Mouse (Mus musculus) skeletal muscle tissue, adult 2 months (tissue): ENCODE measurements around the gene Src.

ENCODE experiments used
- DNase-seq: peaks from one replicate; pipeline ENCODE4 v3.0.0-alpha.2; 2012; ENCODE audit warnings: low read depth, low spot score

Src gene

GRCm38 (mm10) chr2:157412497-157412896 lies 5.7 kb upstream of the Src start:
- no peak for DNase-seq

- DNase-seq = no peak
These were observed 1.0 kb upstream of the Src start for GRCm38 (mm10) chr2:157417229-157417628.

DNA sequence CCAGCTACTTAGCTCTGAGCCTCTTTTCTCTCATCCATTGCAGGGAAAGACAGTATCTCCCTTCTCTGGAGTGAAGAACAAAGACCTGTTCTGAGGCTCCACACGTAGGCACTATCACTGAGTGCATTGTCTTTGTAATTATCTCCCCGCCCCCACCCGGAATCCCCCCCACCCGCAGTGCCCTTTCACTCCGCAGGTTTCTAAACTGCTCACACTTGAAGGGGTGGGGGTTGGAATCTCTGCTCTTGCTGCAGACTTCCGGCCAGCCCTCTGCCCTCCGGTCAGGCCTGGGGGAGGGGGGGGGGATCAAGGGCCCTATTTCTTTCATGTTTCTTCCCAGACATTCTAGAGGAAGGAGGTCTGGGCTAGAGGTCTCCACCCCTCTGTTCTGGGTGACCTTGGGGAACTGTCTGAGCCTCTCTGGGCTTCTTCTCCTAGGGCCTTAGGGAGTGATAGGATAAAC lies 396 bp downstream of the Src start:
- no peak for DNase-seq

DNA sequence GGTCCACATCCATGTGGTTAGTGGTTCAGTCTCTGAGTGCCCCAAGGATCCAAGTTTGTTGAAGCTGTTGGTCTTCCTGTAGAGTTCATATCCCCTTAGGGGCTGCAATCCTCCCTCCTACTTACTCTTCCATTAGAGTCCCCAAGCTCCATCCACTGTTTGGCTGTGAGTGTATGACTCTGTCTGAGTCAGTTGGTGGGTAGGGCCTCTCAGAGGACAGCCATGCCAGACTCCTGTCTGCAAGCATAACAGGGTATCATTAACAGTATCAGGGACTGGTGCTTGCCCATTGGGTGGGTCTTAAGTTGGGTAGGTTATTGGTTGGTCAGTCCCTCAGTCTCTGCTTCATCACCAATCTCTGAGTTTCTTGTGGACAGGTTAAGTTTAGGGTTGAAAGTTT lies 1.3 kb downstream of the Src start:
- DNase-seq = no peak

- no peak for DNase-seq
These were observed 2.2 kb downstream of the Src start for GRCm38 (mm10) chr2:157420404-157420803.

DNA sequence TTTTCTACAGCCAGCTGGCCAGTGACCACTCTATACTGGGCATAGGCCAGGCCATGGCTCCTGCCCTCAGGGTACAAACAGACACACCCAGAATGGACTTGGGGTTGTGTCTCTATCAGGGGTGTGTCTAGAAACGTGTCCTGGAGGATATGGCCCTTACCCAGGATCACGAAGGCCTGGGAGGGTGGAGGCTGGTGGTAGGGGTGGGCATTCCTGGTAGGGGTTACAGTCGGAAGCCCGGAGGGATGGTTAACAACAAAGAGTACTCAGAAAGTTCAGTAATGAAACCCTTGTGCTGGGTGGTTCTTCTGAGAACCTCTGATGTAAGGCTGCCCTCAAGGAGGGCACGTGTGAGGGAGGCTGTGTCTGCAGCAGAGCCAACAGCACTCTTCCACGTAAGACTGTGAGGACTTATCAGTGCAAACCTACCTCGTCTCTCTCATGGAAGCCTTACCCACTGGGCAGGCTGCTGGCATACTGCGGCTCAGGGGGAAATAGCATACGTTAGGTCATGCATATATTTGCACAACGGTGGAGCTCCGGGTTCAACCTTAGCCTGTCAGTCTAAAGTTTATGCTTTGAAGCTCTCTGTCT lies 3.9 kb downstream of the Src start:
- no peak for DNase-seq

DNA sequence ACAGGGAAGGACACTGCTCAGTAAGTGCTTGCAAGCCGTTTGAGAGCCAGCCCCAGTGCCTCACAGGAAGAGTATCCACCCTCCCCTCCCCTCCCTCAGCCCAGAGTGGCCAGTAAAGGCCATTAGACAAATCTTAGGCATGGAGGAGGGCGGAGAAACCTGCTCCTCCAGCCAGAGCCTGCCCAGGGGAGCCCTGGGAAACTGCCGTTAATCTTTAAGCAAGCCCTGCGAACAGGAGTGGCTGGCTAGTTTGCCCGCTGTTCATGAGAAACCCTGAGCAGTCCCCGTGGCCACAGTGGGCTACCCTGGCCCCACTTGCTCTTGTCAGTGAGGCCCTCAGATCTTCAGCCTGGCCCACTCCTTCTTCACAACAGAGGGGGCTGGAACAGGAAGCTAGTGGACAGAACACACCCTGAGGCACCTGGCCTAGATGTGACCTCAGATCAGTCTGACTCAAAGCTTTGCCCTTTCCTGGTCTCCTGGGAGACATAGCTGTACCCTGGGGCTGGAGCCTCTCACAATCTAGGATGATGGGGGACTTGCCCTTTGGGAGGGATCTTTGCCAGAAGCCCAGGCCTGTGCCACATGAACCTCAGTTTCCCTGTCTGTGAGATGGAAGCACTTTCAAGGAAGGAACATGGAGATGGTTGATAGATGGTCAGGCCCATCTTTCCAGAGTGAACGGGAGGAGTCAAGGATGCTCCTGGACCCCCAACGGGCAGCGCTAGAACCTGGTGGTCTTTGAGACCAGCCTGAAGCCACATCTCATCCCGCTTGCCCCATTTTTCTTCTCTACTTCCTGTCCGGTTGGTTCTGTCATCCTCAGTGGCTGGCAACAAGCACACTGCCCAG lies 4.8 kb downstream of the Src start:
- DNase-seq = peak; percentile 36

DNA sequence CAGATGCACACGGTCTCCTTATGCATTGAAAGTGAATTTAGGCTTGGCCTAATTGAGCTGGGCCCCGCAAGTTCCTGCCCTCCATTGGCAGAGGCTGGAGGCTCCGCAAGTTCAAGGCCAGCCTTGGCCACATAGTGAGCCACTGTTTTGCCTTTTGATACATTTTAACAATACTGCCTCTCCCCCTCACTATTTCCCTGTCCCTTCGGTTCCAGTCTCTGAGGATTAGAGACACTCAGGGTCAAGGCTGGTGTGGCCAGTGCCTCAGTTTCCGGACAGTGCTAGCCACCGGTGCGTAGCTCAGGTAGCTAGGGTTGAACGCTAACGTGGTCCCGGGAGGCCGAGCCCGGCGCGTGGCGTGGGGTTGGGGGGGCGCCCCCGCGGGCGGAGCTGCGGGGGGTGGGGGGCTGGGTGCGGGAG lies 5.5 kb downstream of the Src start:
- no peak for DNase-seq

- DNase-seq = no peak
These were observed 6.1 kb downstream of the Src start for GRCm38 (mm10) chr2:157424126-157424903.

- DNase-seq = no peak
These were observed 6.8 kb downstream of the Src start for GRCm38 (mm10) chr2:157424904-157425642.

DNA sequence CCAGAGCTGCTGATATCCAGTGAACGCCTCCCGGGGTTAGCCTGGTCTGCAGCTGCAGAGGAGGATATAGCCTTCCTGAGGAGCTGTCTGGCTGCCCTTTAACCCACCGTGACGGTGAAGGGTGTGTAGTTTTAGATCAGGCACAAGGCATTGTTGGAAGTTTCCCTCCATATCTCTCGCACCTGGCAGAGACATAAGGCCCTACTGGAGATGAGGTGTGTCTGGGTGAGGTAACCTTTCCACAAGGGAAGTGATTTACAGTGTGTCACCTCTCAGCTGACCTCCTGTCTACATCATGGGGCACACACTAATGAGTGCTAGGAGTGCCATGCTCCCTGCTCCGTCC lies 7.4 kb downstream of the Src start:
- DNase-seq = no peak

- no peak for DNase-seq
These were observed 7.9 kb downstream of the Src start for GRCm38 (mm10) chr2:157426171-157426570.

DNA sequence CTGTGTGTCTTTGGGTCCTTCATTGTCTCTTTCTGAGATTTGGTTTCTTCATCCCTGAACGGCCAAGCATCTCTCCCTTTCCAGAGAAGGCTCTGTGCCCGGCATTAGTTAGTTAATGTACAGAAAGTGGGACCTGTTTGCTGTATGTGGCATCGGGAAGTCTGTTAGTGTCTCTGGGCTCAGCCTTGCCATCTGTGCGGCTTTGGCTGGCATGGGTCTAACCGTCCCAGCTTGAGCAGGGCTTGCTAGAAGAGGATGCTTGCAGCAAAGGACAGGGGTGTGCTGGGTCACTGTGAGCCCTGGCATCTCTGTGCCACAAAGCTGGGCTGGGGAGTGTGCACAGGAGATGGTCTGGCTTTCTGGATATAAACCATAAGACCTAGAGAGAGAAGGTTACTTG lies 8.9 kb downstream of the Src start:
- no peak for DNase-seq

DNA sequence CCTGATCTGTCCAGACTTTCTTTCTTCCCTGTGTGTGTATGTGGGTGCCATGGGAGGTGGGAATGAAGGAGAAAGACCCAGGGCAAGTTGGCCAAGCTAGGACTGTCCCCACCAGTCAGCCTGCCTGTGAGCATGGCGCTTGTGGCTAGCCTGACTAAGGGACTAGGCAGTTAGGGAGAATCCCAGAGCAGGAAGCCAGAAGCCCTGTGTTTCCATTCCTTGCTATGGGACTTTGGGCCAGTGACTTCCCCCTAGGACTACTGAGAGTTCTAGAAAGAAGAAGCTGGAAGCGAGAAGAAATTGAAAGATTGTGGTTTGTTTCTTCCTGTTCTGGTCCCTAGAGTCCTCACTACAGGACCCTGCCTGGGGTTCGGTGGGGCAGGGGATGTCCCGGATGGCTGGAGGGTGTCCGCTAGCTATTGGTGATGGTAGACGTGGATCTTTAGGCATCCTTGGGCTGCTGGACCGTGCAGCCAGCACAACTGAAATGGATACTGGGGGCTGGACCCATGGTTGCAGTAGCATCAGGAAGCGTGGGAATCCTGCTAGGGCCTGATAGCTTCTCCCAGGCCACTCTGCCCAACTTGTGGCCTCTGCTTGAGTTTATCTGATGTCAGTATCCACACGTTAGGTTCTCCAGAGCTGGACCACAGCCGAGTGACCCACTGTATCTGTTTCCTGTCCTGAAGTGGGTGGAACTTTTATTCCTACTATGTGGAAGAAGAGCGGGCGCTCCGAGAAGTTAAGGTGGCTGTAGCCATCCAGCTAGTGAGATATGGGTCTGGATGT lies 10.3 kb downstream of the Src start:
- DNase-seq = no peak

- DNase-seq = no peak
These were observed 11.5 kb downstream of the Src start for GRCm38 (mm10) chr2:157429735-157430134.

GRCm38 (mm10) chr2:157430667-157431429 lies 12.6 kb downstream of the Src start:
- DNase-seq = no peak

- no peak for DNase-seq
These were observed 13.7 kb downstream of the Src start for GRCm38 (mm10) chr2:157431912-157432311.

GRCm38 (mm10) chr2:157432476-157432875 lies 14.2 kb downstream of the Src start:
- no peak for DNase-seq

GRCm38 (mm10) chr2:157434041-157434440 lies 15.8 kb downstream of the Src start:
- no peak for DNase-seq

DNA sequence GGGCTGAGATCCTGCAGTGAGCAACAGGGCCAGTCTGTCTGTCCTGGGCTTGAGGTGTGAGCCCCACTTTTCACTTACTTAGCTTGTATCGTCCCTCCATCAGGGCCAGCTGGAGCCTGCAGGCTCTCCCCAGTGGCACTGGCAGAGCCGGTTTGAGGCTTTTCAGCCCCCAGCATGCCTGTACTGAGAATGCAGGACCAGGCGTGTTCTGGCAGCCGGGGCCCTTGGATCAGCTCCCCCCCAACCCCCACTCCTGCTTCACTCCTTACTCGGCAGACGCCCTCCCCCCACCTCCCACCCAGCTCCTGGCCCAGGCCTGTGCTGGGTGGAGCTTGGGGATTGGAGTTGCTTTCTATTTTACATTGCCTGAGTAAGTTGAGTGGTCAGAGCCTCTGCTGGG lies 16.3 kb downstream of the Src start:
- no peak for DNase-seq
